Mouse (Mus musculus) adrenal gland, adult 18-20 months (tissue): ENCODE measurements around the gene Gnptg. TPM values are rescaled to one million over a fixed set of nuclear protein-coding genes. Genes with fewer than 3 reads are reported as not detected.

Experiments
- DNase-seq, 2 experiments: peaks; one replicate each; pipeline ENCODE4 v3.0.0; 2021 to 2022; ENCODE audit warnings: low spot score in 2 of 2
- long read RNA-seq, 2 experiments: library from polyadenylated mRNA; stranded (forward); transcript quantifications; one replicate each; pipeline ENCODE4 v2.0.0; 2021
- total RNA-seq, 2 experiments: library from RNA; stranded (reverse); gene quantifications; 1 replicate in 1 of 2; 2 replicates in 1 of 2; pipeline ENCODE4 v1.2.3; 2021

The Gnptg gene
- 10 to 100 TPM; 42.4 to 46.5 TPM for total RNA-seq
- long read RNA-seq, experiment 1, transcript Gnptg-201 (11 exons, 1,234 nt) = major isoform, 18 of 31 reads
- long read RNA-seq, experiment 1, partial matches to known transcripts = 0 of 31 reads
- long read RNA-seq, experiment 1, other reads (novel, unspliced or antisense) = 13 of 31 reads
- long read RNA-seq, experiment 2, transcript Gnptg-201 (11 exons, 1,234 nt) = major isoform, 43 of 62 reads
- long read RNA-seq, experiment 2, partial matches to known transcripts = 6 of 62 reads
- long read RNA-seq, experiment 2, other reads (novel, unspliced or antisense) = 13 of 62 reads

DNA sequence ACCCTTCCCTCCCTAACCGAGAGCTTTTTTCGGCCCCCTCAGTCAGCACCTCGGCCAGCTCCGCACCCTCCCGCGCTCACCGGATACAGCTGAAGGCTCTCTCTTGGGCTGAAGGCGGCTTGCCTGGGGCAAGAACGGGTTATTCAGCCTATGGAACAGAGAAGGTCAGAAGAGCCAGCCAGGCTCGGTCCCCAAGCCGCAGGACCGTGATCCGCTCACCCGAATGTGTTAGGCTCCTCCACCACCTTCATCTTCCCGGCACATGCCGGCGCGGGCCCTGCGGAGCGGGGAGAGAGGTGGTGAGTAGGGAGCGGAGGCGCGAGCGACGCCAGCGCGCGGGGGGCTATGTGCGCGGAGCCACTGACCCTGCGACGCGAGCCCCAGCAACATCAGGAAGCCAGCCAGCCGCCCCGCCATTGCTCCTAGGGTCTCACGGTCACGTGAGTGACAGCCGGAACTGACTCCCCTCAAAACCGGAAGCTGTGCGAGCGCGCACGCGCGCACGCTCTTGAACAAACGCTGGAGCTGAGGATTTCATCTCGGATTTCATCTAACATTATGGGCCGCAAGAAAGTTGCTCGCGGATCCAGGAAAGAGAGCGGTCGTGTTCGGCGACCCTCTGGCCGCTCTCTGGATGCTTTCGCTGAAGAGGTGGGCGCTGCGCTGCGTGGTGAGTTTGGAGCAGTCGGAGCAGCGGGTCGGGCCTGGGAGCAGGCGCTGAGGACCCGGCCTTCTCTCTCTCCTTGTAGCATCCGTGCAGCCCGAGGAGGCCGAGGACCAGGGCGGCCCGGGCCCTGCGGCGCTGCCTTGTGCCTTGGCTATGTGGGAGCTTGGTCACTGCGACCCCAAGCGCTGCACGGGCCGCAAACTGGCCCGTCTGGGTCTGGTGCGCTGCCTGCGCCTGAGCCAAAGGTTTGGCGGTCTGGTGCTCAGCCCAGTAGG is at the start of gene Gnptg, which contains the start of gene Tsr3:
TSS of gene Gnptg (minus strand) at position 430 of the 942 bp plus-strand sequence.
TSS of gene Tsr3 (plus strand) at position 476 of the 942 bp plus-strand sequence.
- peak; percentile 79 to 81 for DNase-seq

DNA sequence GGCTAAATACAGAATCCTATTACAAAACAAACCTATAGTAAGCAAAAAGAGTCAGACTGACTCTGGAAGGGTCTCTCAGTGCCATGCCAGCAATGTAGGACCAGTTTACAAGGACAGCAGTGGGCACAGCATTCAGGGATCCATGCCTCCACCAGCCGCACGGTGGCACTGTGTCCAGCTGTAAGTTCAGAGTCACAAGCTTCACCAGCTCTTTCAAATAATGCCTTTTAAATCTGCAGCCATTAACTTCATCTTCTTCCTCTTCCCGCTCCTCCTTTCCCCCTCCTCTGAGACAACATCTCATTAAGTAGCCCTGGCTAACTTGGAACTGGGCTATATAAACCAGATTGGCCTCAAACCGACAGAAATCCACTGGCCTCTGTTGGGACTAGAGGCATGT is 48.9 kb upstream of the Gnptg start:
- DNase-seq = peak; percentile 41 to 48

DNA sequence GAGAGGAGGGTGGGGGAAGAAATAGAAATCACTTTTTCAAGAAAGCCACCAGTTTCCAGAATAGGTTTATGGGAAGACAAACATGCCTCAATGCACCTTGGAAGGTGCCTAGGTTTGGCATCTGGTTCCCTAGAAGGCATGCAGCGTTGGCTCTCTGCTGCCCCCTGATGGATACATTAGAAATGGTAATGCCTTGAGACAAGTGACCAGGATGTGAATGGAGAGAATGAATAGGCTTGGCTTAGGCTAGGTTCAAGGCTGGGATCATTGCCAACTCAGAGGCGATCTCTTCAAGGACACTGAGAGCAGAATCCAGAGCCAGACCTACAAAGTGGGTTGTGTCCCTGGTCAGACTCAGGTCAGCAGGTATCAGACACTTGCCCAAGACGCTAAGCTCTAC is 45.1 kb upstream of the Gnptg start:
- DNase-seq = peak; percentile 67 to 71

DNA sequence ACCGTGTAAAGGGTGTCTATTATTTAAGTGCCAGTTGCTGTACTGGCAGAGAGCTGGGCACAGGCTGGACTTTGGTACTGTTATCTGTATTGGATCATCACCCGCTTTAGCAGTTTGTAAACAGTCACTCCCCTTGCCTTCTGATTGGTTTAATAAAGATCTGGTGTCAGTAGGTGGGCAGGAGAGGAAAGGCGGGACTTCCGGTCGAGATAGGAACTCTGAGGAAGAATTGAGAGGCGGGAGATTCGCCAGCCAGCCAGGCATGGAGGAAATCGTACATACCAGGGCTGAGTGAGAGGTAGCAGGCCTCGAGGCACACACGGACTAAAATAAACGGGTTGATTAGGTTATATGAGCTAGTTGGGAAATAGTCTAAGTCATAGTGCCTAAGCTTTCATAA is 42.2 kb upstream of the Gnptg start:
- peak; percentile 38 to 43 for DNase-seq

DNA sequence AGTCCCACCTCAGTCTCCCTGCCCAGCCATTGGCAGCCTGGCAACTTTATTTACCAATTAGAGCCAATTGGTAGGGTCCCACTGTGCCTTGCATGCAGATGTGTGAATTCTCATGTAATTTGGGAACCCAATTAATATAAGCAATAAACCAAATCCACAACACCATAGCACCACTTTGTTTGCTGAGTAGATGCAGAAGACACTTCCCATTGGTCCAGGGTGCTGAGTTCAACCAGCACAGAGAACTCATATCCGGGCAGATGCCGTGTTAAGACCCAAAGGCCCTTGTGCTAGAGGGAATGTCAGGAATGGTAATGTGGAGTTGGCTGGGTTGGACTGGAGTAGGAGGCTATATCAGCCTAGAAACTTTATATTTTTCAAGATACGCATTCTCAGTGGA is 35.9 kb upstream of the Gnptg start:
- DNase-seq = no peak

DNA sequence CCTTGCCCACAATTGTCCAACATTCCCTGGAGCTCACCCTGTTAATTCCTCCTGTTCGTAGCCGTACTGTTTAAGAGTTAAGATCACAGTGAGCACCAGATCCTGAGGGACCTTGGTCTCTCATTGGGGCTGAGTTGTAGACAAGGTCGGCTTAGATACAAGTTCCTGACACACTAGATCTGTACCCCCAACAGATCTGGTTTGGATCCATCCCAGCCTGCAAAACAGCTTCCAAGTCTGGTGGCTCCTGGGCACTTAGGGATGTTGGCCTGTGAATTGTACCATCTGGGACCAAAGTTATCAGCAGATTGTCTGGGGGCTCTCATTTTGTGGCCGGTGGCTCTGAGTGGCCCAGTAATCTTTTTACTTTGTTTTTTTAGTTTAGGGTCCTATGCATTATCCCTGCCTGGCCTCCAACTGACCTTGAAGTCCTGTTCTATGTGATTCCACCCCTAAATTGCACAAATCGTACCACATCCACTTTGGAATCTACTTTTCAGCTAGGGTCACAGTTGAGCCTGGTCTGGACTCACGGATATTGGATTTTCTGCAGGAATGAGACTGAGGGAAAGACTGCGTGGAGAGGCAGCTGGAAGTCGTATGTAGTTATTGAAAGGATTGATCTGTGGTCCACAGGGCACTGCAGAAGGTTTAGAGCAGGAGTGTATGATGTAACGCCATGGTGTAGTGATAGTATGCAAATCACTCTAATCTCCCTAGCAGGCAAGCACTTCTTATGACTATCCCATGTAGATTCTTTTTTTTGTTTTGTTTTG is 34.8 kb upstream of the Gnptg start, which contains the start of gene Ube2i:
TSS of gene Ube2i (minus strand) at position 52 of the 776 bp plus-strand sequence.
- no peak for DNase-seq

DNA sequence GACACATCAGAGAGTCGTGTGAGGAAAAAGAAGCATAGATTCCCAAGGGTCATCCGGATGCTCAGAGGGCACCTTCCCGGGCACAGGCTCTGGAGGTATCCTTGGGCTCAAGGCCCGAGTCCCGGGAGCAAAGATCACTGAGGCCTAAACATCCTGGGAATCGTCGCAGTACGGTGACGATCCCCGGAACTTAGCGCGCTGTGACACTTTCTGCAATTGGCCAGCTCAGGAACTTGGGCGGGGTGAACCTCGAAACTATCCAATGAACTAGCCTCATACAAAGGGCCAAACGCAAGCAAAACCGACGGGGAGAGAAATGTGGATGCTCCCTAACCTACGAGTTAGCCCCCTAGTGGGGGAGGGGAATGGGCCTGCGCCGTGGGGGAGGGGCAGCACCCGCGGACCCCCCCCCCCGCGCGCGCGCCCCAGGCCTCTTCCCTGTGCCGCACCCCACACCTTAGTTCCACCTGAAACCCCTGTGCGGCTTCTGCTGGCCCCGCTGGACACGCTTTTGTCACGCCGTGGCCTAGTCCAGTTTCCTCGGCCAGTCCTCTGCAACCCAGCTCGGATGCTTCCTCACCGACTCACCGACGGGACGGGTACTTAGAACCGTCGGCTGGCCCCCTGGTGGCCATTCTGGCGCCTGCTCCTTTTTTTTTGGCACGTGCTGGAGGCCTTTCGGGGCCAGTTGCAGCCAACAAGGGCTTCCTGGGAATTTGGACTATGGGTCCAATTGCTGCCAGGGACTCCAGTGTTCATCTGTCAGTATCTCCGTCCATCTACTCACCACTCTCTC is 34.0 kb upstream of the Gnptg start:
- peak; percentile 91 to 94 for DNase-seq

DNA sequence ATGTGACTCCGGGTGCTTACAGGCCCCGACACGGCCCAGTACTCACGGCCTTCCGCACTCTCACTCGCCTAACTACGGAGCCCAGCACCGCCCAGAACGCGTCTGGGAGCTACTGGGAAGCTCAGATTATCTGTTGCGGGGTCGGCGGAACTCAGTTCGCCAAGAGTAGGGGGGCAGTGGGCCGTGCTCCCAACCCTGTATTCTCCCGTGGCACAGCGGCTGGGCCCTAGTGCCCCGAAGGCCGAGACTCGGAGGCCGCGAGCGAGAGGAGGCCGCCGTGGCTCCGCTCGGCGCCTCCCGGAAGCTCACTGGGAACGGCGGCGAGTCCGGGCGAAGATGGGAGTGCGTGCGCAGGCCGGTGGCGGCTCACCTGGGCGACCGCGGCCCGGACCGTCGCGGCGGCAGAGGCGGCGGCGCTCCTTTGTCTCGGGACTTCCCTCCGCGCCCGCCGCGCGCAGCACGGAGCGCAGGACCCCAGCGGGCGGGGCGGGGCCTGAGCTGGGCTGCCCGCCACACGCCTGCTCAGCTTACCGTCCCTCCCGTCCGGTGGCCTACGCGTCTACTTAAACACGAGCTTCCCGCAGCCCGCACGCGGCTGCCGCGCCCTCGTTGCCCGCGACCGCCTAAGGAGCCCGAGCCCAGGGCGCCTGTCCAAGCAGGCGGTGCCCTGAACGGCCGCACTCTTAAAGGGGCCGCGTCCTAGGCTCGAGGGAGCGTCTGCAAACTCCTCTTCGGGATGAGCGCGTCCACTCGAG is 33.2 kb upstream of the Gnptg start:
- peak; percentile 84 to 87 for DNase-seq

DNA sequence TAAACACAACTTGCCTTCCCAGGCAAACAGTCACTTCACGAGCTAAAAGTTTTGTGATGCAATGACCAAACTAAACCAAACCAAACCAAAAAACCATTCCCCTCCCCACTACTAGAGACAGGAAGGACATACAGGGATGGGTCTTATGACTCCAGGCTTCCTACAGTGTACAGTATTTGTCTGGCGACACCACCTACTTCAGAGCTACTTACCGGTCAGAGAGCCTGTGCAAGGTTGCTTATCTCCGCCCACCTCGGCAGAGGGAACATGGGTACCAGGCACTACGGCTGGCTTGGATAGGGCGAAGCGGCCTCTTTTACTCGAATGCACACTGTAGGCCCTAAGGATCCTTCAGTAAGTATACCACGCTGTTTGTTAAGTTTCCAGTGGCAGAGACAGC is 32.4 kb upstream of the Gnptg start:
- DNase-seq = no peak

DNA sequence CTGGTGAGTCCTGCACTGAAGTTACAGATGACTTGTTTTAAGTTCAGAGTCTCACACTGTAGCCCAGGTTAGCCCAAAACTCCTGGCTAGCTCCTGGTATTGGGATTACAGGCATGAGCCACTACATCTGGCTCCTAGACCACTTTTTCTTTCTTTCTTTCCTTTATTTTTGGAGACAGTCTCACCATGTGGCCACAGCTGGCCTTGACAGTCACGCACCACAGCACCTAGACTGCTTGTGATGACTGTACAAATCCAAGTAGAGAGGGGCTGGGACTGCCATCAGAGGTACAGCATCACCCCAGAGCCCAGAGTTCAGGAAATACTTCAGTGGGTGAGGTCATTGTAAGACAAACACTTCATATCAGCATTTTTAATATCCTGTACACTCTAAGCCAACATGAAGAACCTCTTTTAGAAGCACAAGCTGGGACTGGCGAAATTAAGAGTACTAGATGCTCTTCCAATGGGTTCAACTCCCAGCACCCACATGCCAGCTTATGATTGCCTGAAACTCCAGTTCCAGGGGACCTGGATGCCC is 30.9 kb upstream of the Gnptg start:
- no peak for DNase-seq

DNA sequence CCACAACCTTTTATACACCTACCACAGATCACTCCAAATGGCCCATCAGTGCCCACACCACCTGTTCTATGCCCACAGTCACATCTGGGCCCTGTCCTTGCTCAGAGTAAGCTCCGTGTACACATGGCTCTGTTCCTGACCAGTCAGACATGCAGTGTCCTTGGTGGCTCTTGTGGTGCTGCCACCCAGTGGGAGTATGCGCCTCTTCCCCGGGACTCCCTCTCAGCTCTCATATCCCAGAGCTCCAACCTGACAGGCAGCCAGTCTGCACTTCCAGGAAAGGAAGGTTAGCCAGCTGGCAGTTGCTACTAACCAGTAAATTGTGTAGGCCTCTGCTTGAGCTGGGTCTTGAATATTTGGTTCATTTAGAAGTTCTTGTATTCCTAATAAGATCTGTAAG is 24.5 kb upstream of the Gnptg start:
- peak in 1 of 2 experiments; percentile 42 for DNase-seq

DNA sequence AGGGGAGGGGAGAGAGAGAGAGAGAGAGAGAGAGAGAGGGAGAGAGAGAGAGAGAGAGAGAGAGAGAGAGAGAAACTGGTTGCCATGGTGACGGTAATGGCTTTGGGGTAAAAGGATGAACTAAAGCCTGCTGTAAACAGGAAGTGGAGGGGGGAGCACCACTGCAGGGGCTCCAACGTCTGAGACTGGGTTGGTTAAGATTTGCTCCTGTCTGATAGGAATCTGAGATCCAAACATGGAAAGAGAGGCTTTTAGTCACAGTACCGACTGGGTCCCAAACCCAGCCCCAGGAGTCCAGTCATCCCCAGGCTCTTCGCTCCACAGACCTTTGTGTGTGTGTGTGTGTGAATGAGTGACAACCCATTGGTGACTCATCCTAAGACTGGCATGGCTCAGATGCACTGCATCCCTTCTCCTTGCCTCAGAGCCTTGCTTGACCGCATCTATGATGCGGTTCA is 17.9 kb upstream of the Gnptg start:
- DNase-seq = no peak

DNA sequence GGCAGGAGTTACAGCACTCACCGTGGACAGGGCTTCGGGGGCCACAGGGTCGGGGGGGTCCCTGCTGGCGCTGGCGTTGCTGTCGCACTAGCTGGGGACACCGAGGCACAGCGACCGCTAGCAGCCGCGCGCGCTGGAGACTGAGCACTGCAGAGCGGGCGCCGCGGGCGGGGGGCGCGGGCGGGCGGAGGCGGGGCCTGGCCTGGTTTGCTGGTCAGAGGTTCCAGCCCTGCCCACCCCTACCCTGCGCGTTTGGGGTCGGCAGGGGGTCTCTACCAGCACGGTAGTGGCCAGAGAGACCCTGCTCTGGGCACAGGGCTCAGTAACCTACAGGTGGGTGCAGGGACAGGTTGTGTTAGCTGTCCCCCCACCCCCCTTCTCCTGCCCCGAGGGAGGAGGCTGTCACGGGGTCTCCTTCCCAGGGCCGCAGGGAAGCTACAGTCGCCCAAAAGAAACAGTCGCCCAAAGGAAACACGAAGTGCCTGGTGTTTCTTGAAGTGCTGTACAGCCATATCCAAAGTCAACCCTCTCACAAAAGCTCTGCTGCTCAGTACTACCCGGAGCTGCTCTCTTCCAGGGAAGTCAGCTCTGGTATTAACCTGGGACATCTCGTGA is 16.3 kb upstream of the Gnptg start, which contains the start of gene Baiap3:
TSS of gene Baiap3 (minus strand) at position 225 of the 615 bp plus-strand sequence.
- peak in 1 of 2 experiments; percentile 25 for DNase-seq

DNA sequence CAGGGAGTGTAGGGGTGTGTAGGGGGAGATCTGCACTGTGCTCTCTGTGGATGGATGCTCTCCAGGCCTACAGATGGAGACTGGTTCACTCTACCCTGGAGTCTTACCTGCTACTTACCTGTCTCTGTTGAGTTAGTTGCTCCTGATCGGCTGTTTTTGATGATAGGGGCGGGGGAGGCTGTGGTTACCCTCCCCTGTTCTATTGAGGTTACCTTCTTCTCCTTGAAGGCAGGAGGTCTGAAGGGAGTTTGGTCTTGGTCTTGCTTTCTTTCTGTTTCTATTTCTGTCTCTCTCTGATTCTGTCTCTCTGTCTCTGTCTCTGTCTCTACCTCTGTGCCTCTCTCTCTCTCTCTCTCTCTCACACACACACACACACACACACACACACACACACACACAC is 15.2 kb upstream of the Gnptg start:
- DNase-seq = no peak

DNA sequence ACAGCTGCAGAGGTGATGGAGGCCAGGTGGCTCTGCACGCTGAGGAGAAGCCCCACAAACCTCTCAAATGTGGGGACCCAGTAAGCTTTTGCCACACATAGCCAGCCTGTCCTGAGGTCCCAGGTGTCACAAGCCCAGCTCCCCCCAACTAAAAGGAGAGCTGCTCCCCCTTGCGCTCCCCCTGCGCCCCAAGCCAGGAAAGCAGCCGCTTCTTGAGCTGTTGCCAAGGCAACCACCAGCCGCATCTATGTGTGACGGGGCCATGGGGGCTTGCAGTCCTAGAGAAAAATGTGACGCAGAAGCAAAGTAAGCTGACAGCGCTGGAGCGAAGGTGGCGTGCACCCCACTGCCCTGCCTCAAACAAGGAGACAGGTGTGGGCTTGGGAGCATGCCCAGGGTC is 13.8 kb upstream of the Gnptg start:
- DNase-seq = no peak

DNA sequence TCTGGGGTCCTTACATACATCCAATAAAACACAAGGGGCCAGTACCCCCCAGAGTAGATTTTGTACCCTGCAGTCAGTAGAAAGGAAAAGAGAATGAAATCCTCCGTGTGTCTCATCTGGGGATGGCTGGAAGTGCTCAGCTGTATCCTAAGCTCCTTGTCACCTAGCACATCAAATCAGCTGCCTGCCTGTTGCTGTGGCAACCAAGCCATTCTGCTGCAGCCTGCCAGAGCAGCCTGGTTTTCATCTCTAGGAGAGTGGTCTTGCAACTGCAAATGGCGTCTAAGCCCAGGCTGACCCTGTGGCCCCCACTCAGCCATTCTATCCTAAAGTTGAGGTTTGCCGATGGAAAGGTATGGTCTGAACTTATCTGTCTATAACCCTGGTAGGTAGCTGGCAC is 12.7 kb upstream of the Gnptg start:
- no peak for DNase-seq

DNA sequence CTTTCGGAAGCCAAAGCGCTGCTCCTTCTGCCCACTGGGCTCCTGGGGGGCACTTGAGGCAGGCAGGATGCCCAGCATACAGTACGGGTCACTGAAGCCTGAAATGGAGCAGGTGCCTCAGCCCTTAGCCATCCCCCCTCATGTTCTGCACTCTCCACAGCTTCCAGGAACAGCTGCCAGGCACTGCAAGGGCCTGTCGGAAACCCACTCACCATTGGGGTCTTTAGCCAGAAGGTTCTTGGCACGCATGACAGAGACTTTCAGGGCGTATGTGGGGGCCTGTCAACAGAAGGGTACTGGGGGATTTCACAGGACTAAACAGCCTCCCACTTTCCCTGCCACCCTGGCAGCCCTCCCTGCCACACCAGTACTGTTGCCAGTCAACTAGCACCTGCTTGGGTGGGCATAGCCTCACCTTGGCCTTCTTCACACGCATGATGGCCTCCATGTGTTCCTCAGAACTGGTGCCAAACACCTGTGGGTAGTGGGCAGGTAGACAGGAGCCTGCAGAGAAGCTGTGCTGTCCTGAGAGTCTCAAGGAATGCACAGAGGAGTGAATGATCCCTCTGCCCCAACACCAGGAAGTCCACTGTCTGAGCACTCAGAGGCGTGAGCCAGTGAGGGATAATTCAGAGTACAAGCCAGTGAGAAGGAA is 10.4 kb upstream of the Gnptg start:
- DNase-seq = no peak
